Comparison of ENCODE assay signal across 20 mouse cellular contexts in genomic region chr9:37429326-37429725, GRCm38 (mm10). TPM values are rescaled to one million over a fixed set of nuclear protein-coding genes. Genes with fewer than 3 reads are reported as not detected.
DNase-seq lines count a peak whose midpoint lies in the region; ATAC-seq and TF ChIP-seq lines count a peak whose summit lies in the region.
"Had no signal": no experiment of that assay in that cellular context is flagged by ENCODE, and none has a peak within 500 bp of the region (broad histone marks: within the 10 kb centered on the region; RNA-seq: fewer than 3 reads in every experiment).

No protein-coding gene starts in this region.

- no peak overlapping the region for H3K9ac ChIP-seq in hindbrain, embryonic 15.5 days
- H3K9ac ChIP-seq: forebrain, embryonic 12.5 days; kidney, embryonic 15.5 days; limb, embryonic 15.5 days had no signal

- no peaks in the 10 kb centered on the region; the same call in 1 of the 2 replicates for H3K27me3 ChIP-seq in testis, adult 2 months (ENCODE audit: control insufficient read depth, insufficient read depth, low read length)
- H3K27me3 ChIP-seq in hindbrain, embryonic 15.5 days: peaks cover 53% of the 10 kb centered on the region

- H3K9me3 ChIP-seq in hindbrain, embryonic 15.5 days: no peaks in the 10 kb centered on the region
- H3K9me3 ChIP-seq: forebrain, embryonic 12.5 days; kidney, embryonic 15.5 days; limb, embryonic 15.5 days had no signal

- H3K36me3 ChIP-seq in testis, adult 2 months (ENCODE audit: control insufficient read depth, insufficient read depth, low read length): no peaks in the 10 kb centered on the region
- H3K36me3 ChIP-seq in hindbrain, embryonic 15.5 days: no peaks in the 10 kb centered on the region
- H3K36me3 ChIP-seq: forebrain, embryonic 12.5 days; kidney, embryonic 15.5 days; limb, embryonic 15.5 days had no signal

- 8% methylated on average over 26 of the region's 26 CpGs for WGBS in hindbrain, embryonic 15.5 days

- peak; percentile 2 for DNase-seq in heart, postnatal 4 days
- DNase-seq in heart, adult 18-20 months: no peak
- DNase-seq in testis, postnatal 14 days (ENCODE audit: low spot score): no peak
- DNase-seq in cerebellum, adult 11 months: no peak
- DNase-seq in cerebellum, adult 18-20 months: no peak
- DNase-seq: adrenal gland, adult 8-10 months; B cell, adult 2 months; cerebellum, adult 8-10 months; gastrocnemius, postnatal 25 days; lung, adult 2 months; right cerebral cortex, postnatal 4 days had no signal

- no peak for TF ChIP-seq CTCF in testis, adult 2 months (IDR thresholded peaks at IDR 0.05; ENCODE audit: control insufficient read depth, insufficient read depth, insufficient replicate concordance, low read depth, low read length)

- H3K27ac ChIP-seq in testis, adult 2 months (ENCODE audit: control insufficient read depth, insufficient read depth, low read depth, low read length): no peak overlapping the region
- H3K27ac ChIP-seq in hindbrain, embryonic 15.5 days (replicated peaks): no peak overlapping the region
- H3K27ac ChIP-seq: forebrain, embryonic 12.5 days; kidney, embryonic 15.5 days; limb, embryonic 15.5 days had no signal

- peak overlapping the region; percentile 47 for H3K4me3 ChIP-seq in testis, adult 2 months (ENCODE audit: control insufficient read depth, low read depth, low read length)
- no peak overlapping the region for H3K4me3 ChIP-seq in hindbrain, embryonic 15.5 days
- H3K4me3 ChIP-seq: forebrain, embryonic 12.5 days; kidney, embryonic 15.5 days; limb, embryonic 15.5 days; myocyte had no signal

- peaks cover 13% of the 10 kb centered on the region for H3K4me1 ChIP-seq in testis, adult 2 months (ENCODE audit: control insufficient read depth, insufficient read depth, low read length)
- peaks cover 31% of the 10 kb centered on the region for H3K4me1 ChIP-seq in hindbrain, embryonic 15.5 days (replicated peaks)

- peak overlapping the region; percentile 26; the same call in 1 of the 2 replicates for H3K4me2 ChIP-seq in hindbrain, embryonic 15.5 days
- H3K4me2 ChIP-seq: forebrain, embryonic 12.5 days; kidney, embryonic 15.5 days; limb, embryonic 15.5 days had no signal

- no peak for TF ChIP-seq POLR2A in testis, adult 2 months (IDR thresholded peaks at IDR 0.05; ENCODE audit: control insufficient read depth, low read depth, low read length)

- no peak for ATAC-seq in hindbrain, embryonic 15.5 days (ENCODE audit: low FRiP score, low read depth)

RNA-seq across cellular contexts. Expression of gene Robo3, which starts 3.7 kb away (rescaled TPM):
- total RNA-seq in heart, postnatal 4 days (2021): under 1 TPM in 1 of 2 experiments, not detected in 1; 0.05 TPM
- not detected for total RNA-seq in heart, adult 18-20 months (2021)
- 1.0 and 1.4 TPM in 2 replicates for polyA plus RNA-seq in testis, adult 2 months (2012; rRNA removed)
- 13.0 and 14.1 TPM in 2 replicates for polyA plus RNA-seq in hindbrain, embryonic 15.5 days (2015; fragmentation: Nextera tagmentation; extraction: Ambion mirVana)
- total RNA-seq: gastrocnemius, postnatal 25 days; MEL had no signal
- polyA plus RNA-seq: heart, embryonic 16.5 days; intestine, embryonic 14.5 days had no signal

RNA-seq across cellular contexts. Expression of gene Robo4, which starts 27.6 kb away (rescaled TPM):
- total RNA-seq in heart, postnatal 4 days (2021): 10 to 100 TPM; 32.6 to 33.2 TPM
- total RNA-seq in heart, adult 18-20 months (2021): 10 to 100 TPM; 27.9 to 38.3 TPM
- polyA plus RNA-seq in testis, adult 2 months (2012; rRNA removed): 1.0 and 1.2 TPM in 2 replicates
- 4.6 and 8.2 TPM in 2 replicates for polyA plus RNA-seq in hindbrain, embryonic 15.5 days (2015; fragmentation: Nextera tagmentation; extraction: Ambion mirVana)
- total RNA-seq: MEL had no signal
- polyA plus RNA-seq: myocyte had no signal

RNA-seq across cellular contexts. Expression of gene Msantd2, which starts 59.8 kb away (rescaled TPM):
- total RNA-seq in heart, postnatal 4 days (2021): 10 to 100 TPM; 15.2 to 20.6 TPM
- 1 to 10 TPM; 5.9 to 7.9 TPM for total RNA-seq in heart, adult 18-20 months (2021)
- polyA plus RNA-seq in testis, adult 2 months (2012; rRNA removed): 10.5 and 16.6 TPM in 2 replicates
- polyA plus RNA-seq in hindbrain, embryonic 15.5 days (2015; fragmentation: Nextera tagmentation; extraction: Ambion mirVana): 27.9 and 29.7 TPM in 2 replicates
